Mouse (Mus musculus) megakaryocyte, adult 5-6 weeks (primary cell): ENCODE measurements around the gene Tnn. TPM values are rescaled to one million over a fixed set of nuclear protein-coding genes. Genes with fewer than 3 reads are reported as not detected.

Experiments
- ATAC-seq: 2 replicates; pipeline ENCODE4 v1.8.0; 2016; ENCODE audit warnings: mild to moderate bottlenecking, inconsistent platforms; ENCODE audit not compliant: poor library complexity, severe bottlenecking
- total RNA-seq, 2 experiments: library from RNA; stranded (forward) in 1 of 2; stranded (reverse) in 1 of 2; fragments of 153-499, 151-499 nt in 1 of 2; fragments of 221-1000, 200-1000 nt in 1 of 2; gene quantifications; 2 replicates each; pipeline versions ENCODE4 v1.2.3 to v1.2.4; 2015 to 2017

The Tnn gene
- total RNA-seq, 2 experiments from 2014 or later, result not detected

DNA sequence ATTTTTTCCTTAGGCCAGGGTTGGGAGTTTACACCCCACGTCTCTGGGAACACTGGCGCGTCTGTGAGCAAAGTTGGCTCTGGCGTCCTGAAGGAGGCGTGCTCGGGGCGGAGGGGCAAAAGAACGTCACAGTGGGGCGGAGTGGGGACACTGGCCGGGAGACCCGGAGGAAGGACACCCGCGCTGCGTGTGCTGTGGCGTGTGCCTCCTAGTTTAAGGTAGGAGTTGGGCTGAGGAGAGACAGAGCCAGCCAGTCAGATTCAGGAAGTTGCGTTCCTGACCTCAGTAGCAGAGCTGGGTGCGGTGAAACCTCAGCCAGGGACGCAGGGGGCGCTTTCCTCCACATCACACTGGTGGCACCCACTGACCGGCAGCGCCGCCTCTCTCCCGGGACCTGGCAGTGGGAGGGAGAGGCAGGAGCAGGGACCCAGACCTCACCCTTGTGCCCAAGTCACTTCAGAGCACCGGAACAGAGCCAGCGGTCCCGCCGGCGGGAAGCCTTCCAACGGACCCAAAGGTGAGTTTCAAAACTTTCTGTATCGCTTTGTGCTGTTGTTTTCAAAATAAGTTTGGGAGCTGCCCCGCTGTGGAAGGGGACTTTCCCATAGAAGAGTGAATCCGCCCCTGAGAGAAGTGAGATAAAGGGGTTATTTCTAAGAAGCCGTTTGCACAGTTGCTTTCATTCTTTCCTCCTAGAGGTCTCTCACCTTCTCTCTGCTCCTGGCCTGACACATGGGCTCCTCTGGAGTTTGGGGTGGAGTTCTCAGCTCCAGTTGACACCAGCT lies 109.0 kb downstream of the Tnn start, which contains the start of gene 4930523C07Rik:
Gene 4930523C07Rik, plus strand, starts transcription at position 146 of the 785 bp plus-strand sequence.
- ATAC-seq, result peak; percentile 74

DNA sequence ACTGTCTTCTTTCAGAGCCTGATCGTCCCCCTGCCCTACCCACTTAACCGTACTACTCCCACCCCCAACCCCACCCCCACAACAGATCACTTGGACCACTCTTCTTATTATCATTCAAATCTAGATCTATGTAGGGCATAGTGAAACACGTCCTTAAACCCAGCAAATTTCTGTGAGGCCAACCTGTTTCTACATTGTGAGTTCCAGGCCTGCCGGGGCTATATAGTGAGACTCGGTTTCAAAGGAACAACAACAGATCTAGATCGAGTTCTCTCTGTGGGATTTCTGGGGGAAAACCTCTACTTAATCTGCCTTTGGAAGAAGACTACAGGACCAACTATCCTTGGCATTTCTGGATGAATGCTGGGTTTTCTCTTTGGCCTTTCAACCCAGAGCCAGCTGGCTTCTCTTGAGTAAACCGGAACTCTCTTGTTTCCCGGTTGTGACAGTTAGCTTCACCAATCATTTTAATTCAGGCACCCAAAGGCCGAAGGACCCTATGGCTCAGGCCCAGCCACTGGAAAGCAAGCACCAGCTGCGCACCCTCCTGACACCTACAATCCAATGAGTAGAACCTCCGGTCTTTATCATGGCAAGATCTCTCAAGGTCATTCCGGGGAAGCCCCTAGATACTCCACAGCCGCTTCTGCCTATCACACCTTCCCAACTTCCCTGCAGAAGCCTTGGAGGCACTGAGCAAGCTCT lies 110.0 kb downstream of the Tnn start:
- ATAC-seq, result no peak

DNA sequence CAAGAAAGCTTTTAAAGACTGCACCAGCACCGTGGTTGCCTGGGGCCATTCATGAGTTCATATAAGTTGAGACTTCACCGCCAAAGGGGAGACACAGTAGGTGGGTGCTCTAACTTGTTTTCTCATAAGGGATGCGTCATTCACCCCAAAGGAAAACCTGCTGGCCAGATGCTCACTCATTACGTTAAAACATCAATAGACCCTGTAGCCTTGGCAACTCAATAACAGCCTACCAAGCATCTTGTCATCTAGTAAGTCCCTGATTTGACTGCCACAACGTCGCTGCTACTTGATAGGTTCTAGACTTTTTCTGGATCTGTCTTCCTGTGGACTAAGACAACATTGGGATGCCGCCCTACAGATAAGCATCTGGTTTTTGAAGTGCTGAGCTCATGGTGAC lies 111.0 kb downstream of the Tnn start:
- no peak for ATAC-seq

DNA sequence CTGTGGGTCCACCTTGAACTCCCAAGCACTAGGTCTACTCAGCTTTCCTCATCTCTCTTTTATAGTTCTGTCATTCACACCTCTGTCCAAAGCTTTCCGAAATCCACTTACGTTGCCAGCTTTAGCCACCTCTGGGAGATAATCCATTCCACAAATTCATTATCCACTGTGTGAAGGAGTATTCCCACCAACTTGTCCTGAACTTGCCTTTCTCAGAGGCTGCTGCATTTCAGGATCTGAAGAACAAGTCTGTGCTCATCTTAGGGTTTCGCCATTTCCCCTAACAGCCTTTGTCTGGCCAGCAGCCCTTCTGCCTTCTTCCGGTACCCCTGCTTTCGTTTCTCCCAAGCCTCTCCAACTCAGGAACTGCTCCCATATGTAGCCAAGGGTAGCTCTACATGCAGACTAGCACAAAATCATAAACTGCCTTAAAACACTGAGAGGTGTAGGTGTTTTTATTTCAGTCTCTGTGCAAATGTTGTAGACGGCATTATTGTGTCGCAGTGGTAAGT lies 112.1 kb downstream of the Tnn start:
- ATAC-seq, result peak; percentile 45

DNA sequence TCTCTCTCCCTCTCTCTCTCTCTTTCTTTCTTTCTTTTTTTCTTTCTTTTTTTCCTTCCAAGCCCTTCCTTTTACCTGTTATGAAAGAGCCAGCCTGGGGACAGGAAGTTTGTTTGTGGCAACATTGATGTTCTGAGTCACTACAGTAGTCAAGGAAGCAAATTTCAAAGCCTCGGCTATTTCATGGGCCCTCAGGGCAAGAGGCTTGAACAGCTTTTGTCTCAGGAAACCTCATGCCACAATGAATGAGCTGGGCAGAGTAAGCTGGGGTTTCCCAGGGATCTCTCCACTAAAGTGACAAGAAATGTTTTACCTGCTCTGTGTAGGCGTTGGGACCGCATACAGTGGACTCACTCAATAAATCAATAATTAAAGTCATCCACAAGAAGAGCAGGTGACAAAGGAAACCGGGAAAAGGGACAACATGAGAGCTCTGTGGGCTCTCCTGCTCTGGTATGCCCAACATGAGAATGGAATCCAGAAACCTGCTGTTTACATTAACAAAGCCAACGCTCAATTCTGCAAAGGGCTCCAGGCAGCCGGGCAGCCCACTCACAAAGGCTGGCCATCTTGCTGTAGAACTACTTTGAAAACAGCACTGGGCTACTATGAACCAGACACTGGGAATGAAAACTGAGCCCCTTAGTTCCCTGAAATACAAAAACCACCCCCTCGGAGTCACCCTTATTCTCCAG lies 113.3 kb downstream of the Tnn start:
- no peak for ATAC-seq

GRCm38 (mm10) chr1:160036996-160037521 lies 116.3 kb downstream of the Tnn start:
- 0 out of 2 replicates have a peak, but pooled peaks have one; percentile 12 for ATAC-seq

GRCm38 (mm10) chr1:160035561-160035960 lies 117.8 kb downstream of the Tnn start:
- ATAC-seq, result no peak

Other genes starting within 250 kb of the Tnn start
- 54.6 and 66.3 TPM in 2 replicates for gene 4930523C07Rik, start 109.2 kb downstream of the Tnn start, total RNA-seq (2015)
- gene 4930523C07Rik, start 109.2 kb downstream of the Tnn start, total RNA-seq (2017), result 48.8 and 62.2 TPM in 2 replicates
- 109 and 125 TPM in 2 replicates for gene Mrps14, start 41.6 kb upstream of the Tnn start, total RNA-seq (2015)
- 90.6 and 95.8 TPM in 2 replicates for gene Mrps14, start 41.6 kb upstream of the Tnn start, total RNA-seq (2017)
- 122 and 129 TPM in 2 replicates for gene Cacybp, start 59.3 kb upstream of the Tnn start, total RNA-seq (2015)
- 122 and 124 TPM in 2 replicates for gene Cacybp, start 59.3 kb upstream of the Tnn start, total RNA-seq (2017)